Mouse (Mus musculus): ENCODE data around the gene Med16. TPM values are rescaled to one million over a fixed set of nuclear protein-coding genes. Genes with fewer than 3 reads are reported as not detected.

Gene Med16
- polyA plus RNA-seq, 1 experiment = 103 TPM

- H3K4me1 ChIP-seq (replicated peaks; ENCODE audit: control insufficient read depth, insufficient read depth, low read length) = peaks cover 28% of the 10 kb centered on the region
- H3K27ac ChIP-seq (ENCODE audit: control insufficient read depth, insufficient read depth, low read length) = no peak overlapping the region
- WGBS = 4% methylated on average over 26 of the region's 26 CpGs
- H3K36me3 ChIP-seq (ENCODE audit: control insufficient read depth, insufficient read depth, low read length) = no peaks in the 10 kb centered on the region
- peak overlapping the region; percentile 37 for H3K4me3 ChIP-seq (ENCODE audit: control insufficient read depth, insufficient read depth, low read length)
- peaks cover 8% of the 10 kb centered on the region; the same call in 1 of the 2 replicates for H3K27me3 ChIP-seq (ENCODE audit: control insufficient read depth, insufficient read depth, low read length)
- no peak for TF ChIP-seq CTCF (IDR thresholded peaks at IDR 0.05; ENCODE audit: borderline replicate concordance, control insufficient read depth, extremely low read depth, insufficient read depth, low read length, poor library complexity)
- no peak for TF ChIP-seq POLR2A (IDR thresholded peaks at IDR 0.05; ENCODE audit: control insufficient read depth, extremely low read depth, insufficient read depth, low read length, poor library complexity)
- DNase-seq = no peak
Observed at GRCm38 (mm10) chr10:79873715-79874289, 34.9 kb downstream of the Med16 start.

GRCm38 (mm10) chr10:79873313-79873712, 35.4 kb downstream of the Med16 start:
- H3K27ac ChIP-seq (ENCODE audit: control insufficient read depth, insufficient read depth, low read length) = no peak overlapping the region

GRCm38 (mm10) chr10:79872862-79873261, 35.9 kb downstream of the Med16 start:
- Histone ChIP-seq H3K27ac (ENCODE audit: control insufficient read depth, insufficient read depth, low read length) (no peak overlapping the region), H3K4me3 (ENCODE audit: control insufficient read depth, insufficient read depth, low read length) (no peak overlapping the region), H3K36me3 (ENCODE audit: control insufficient read depth, insufficient read depth, low read length) (no peaks in the 10 kb centered on the region), H3K4me1 (replicated peaks; ENCODE audit: control insufficient read depth, insufficient read depth, low read length) (peaks cover 26% of the 10 kb centered on the region), H3K27me3 (ENCODE audit: control insufficient read depth, insufficient read depth, low read length) (peaks cover 8% of the 10 kb centered on the region; the same call in 1 of the 2 replicates)
- DNase-seq = no peak
- TF ChIP-seq CTCF (IDR thresholded peaks at IDR 0.05; ENCODE audit: borderline replicate concordance, control insufficient read depth, extremely low read depth, insufficient read depth, low read length, poor library complexity) (no peak), POLR2A (IDR thresholded peaks at IDR 0.05; ENCODE audit: control insufficient read depth, extremely low read depth, insufficient read depth, low read length, poor library complexity) (no peak)
- 71% methylated on average over 3 of the region's 3 CpGs for WGBS

More at GRCm38 (mm10) chr10:79873313-79873712, 35.4 kb downstream of the Med16 start:
- Histone ChIP-seq H3K36me3 (ENCODE audit: control insufficient read depth, insufficient read depth, low read length) (no peaks in the 10 kb centered on the region), H3K4me1 (replicated peaks; ENCODE audit: control insufficient read depth, insufficient read depth, low read length) (peaks cover 28% of the 10 kb centered on the region), H3K4me3 (ENCODE audit: control insufficient read depth, insufficient read depth, low read length) (no peak overlapping the region), H3K27me3 (ENCODE audit: control insufficient read depth, insufficient read depth, low read length) (peaks cover 8% of the 10 kb centered on the region; the same call in 1 of the 2 replicates)
- DNase-seq = no peak
- 10% methylated on average over 6 of the region's 6 CpGs for WGBS
- no peak for TF ChIP-seq POLR2A (IDR thresholded peaks at IDR 0.05; ENCODE audit: control insufficient read depth, extremely low read depth, insufficient read depth, low read length, poor library complexity)
- no peak for TF ChIP-seq CTCF (IDR thresholded peaks at IDR 0.05; ENCODE audit: borderline replicate concordance, control insufficient read depth, extremely low read depth, insufficient read depth, low read length, poor library complexity)

- 83% methylated on average over 8 of the region's 8 CpGs for WGBS
- Histone ChIP-seq H3K4me3 (ENCODE audit: control insufficient read depth, insufficient read depth, low read length) (no peak overlapping the region), H3K4me1 (replicated peaks; ENCODE audit: control insufficient read depth, insufficient read depth, low read length) (peaks cover 16% of the 10 kb centered on the region), H3K27me3 (ENCODE audit: control insufficient read depth, insufficient read depth, low read length) (peaks cover 8% of the 10 kb centered on the region; the same call in 1 of the 2 replicates), H3K36me3 (ENCODE audit: control insufficient read depth, insufficient read depth, low read length) (no peaks in the 10 kb centered on the region), H3K27ac (ENCODE audit: control insufficient read depth, insufficient read depth, low read length) (no peak overlapping the region)
- no peak for DNase-seq
- TF ChIP-seq CTCF (IDR thresholded peaks at IDR 0.05; ENCODE audit: borderline replicate concordance, control insufficient read depth, extremely low read depth, insufficient read depth, low read length, poor library complexity) = no peak
- no peak for TF ChIP-seq POLR2A (IDR thresholded peaks at IDR 0.05; ENCODE audit: control insufficient read depth, extremely low read depth, insufficient read depth, low read length, poor library complexity)
Observed at GRCm38 (mm10) chr10:79871845-79872244, 36.9 kb downstream of the Med16 start.

- TF ChIP-seq CTCF (IDR thresholded peaks at IDR 0.05; ENCODE audit: borderline replicate concordance, control insufficient read depth, extremely low read depth, insufficient read depth, low read length, poor library complexity) (no peak), POLR2A (IDR thresholded peaks at IDR 0.05; ENCODE audit: control insufficient read depth, extremely low read depth, insufficient read depth, low read length, poor library complexity) (no peak)
- Histone ChIP-seq H3K27ac (ENCODE audit: control insufficient read depth, insufficient read depth, low read length) (no peak overlapping the region), H3K27me3 (ENCODE audit: control insufficient read depth, insufficient read depth, low read length) (no peaks in the 10 kb centered on the region), H3K4me1 (replicated peaks; ENCODE audit: control insufficient read depth, insufficient read depth, low read length) (no peaks in the 10 kb centered on the region), H3K36me3 (ENCODE audit: control insufficient read depth, insufficient read depth, low read length) (peaks cover 26% of the 10 kb centered on the region), H3K4me3 (ENCODE audit: control insufficient read depth, insufficient read depth, low read length) (no peak overlapping the region)
- DNase-seq = no peak
- WGBS = 92% methylated on average over 11 of the region's 11 CpGs
Observed at GRCm38 (mm10) chr10:79866601-79867000, 42.1 kb downstream of the Med16 start.

GRCm38 (mm10) chr10:79865801-79866295, 42.9 kb downstream of the Med16 start:
- H3K27me3 ChIP-seq (ENCODE audit: control insufficient read depth, insufficient read depth, low read length) = no peaks in the 10 kb centered on the region
- H3K27ac ChIP-seq (ENCODE audit: control insufficient read depth, insufficient read depth, low read length) = no peak overlapping the region
- DNase-seq = no peak
- H3K4me3 ChIP-seq (ENCODE audit: control insufficient read depth, insufficient read depth, low read length) = no peak overlapping the region
- peaks cover 33% of the 10 kb centered on the region for H3K36me3 ChIP-seq (ENCODE audit: control insufficient read depth, insufficient read depth, low read length)
- WGBS = 87% methylated on average over 19 of the region's 19 CpGs
- no peaks in the 10 kb centered on the region for H3K4me1 ChIP-seq (replicated peaks; ENCODE audit: control insufficient read depth, insufficient read depth, low read length)
- TF ChIP-seq POLR2A (IDR thresholded peaks at IDR 0.05; ENCODE audit: control insufficient read depth, extremely low read depth, insufficient read depth, low read length, poor library complexity) (no peak), CTCF (IDR thresholded peaks at IDR 0.05; ENCODE audit: borderline replicate concordance, control insufficient read depth, extremely low read depth, insufficient read depth, low read length, poor library complexity) (no peak)

All from thymus, adult 2 months (tissue).